8 mouse cellular contexts compared by ENCODE assay signal in genomic region chrX:6522935-6523334, GRCm38 (mm10).
DNase-seq lines count a peak whose midpoint lies in the region; ATAC-seq lines count a peak whose summit lies in the region.

No protein-coding gene starts in this region.

- no peaks in the 10 kb centered on the region for H3K36me3 ChIP-seq in kidney, embryonic 16.5 days (ENCODE audit: insufficient read depth, low read length)

- H3K4me1 ChIP-seq in kidney, embryonic 16.5 days (ENCODE audit: insufficient read depth, low read length) = no peaks in the 10 kb centered on the region

- no peak overlapping the region for H3K4me3 ChIP-seq in kidney, embryonic 16.5 days (ENCODE audit: low read length)

- no peak overlapping the region for H3K27ac ChIP-seq in kidney, embryonic 16.5 days (ENCODE audit: low read length)

- no peaks in the 10 kb centered on the region for H3K9me3 ChIP-seq in kidney, embryonic 16.5 days (ENCODE audit: low read length)

- no peak overlapping the region for H3K9ac ChIP-seq in kidney, embryonic 16.5 days (replicated peaks; ENCODE audit: low read length)

- DNase-seq in cerebellum, postnatal 14 days = peak; percentile 43 to 55
- peak; percentile 47 for DNase-seq in kidney, adult 9 months
- DNase-seq in ES-CJ7 (ENCODE audit: low read depth, low spot score) = peak; percentile 33
- peak; percentile 27 for DNase-seq in kidney, postnatal 14 days
- no peak for DNase-seq in thymus, postnatal 25 days
- no peak for DNase-seq in layer of hippocampus, postnatal 36 days

- WGBS in kidney, embryonic 16.5 days = 66% methylated on average over 2 of the region's 2 CpGs

- no peaks in the 10 kb centered on the region for H3K27me3 ChIP-seq in kidney, embryonic 16.5 days (ENCODE audit: insufficient read depth, low read length)

- H3K4me2 ChIP-seq in kidney, embryonic 16.5 days (replicated peaks; ENCODE audit: low read depth, low read length) = no peak overlapping the region

- no peak for ATAC-seq in cerebellum, adult (ENCODE audit: insufficient number of reproducible peaks, low FRiP score, low TSS enrichment)
- ATAC-seq in kidney, embryonic 16.5 days (ENCODE audit: low FRiP score, low TSS enrichment) = no peak

Comparison
In these comparisons a context has a peak if more than half of its experiments do, and no peak if none do; other contexts are left out.
1. DNase-seq: peak in cerebellum, postnatal 14 days (2 of 2), kidney, adult 9 months (single experiment), ES-CJ7 (single experiment) and kidney, postnatal 14 days (single experiment); none in thymus, postnatal 25 days (single experiment) and layer of hippocampus, postnatal 36 days (0 of 2).